Mouse (Mus musculus): ENCODE measurements around the gene Yipf3.

DNA sequence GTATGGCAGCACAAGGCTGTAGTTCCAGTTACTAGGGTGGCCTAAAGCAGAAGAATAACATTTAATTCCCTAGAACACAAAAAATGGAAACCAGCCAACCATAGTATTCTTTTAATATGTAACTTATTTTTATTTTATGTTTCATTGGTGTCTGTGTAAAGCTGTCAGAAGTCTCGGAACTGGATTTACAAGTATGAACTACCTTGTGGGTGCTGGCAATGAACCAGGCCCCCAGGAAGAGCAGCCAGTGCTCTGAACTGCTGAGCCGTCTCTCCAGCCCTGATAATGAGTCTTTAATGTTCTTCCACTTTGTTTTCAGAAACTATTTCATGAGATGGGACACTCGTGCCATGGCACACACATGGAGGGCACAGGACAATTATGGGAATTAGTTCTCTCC lies 37.3 kb upstream of the Yipf3 start:
- no peak for TF ChIP-seq CTCF (IDR thresholded peaks at IDR 0.05)
- TF ChIP-seq EP300 (IDR thresholded peaks at IDR 0.05; ENCODE audit: insufficient read depth, low read depth, low read length), result no peak
- TF ChIP-seq POLR2A (IDR thresholded peaks at IDR 0.05; ENCODE audit: insufficient read depth, low read depth, low read length), result no peak
